Mouse (Mus musculus) spleen, adult 2 months (tissue): ENCODE results near the gene Pkd1l1.

ENCODE experiments used
- CTCF ChIP-seq: fragments of 200-500 bp; IDR thresholded peaks from 2 replicates; pipeline ENCODE4 v1.5.1; 2011; ENCODE audit warnings: mild to moderate bottlenecking, inconsistent platforms; ENCODE audit not compliant: insufficient read depth, insufficient read length, insufficient replicate concordance; ENCODE audit errors: extremely low read depth
- POLR2A ChIP-seq: fragments of 200-500 bp; IDR thresholded peaks from 2 replicates; pipeline ENCODE4 v1.6.1; 2011; ENCODE audit warnings: low read depth, low read length, inconsistent platforms

DNA sequence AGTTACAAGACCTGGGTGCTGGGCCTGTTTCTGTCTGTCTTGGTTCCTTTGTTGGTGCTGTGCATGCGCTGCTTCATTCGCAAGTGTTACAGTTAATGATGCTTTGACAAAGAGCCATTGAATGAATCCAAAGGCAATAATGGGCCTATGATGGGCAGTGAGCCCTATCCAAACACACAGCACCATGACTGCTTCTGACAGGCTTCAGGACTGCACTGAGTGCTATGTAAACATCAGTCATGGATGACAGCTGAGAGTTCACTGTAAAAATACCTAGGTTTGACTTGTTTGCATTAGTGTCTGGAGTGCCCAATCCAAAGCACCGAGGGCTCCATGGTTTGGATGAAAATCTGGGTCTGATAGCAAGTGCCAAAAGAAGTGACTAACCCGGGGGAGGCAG, 138.9 kb downstream of the Pkd1l1 start:
- TF ChIP-seq POLR2A (no peak), CTCF (no peak)
